Mouse (Mus musculus) megakaryocyte, embryonic 14.5 days (primary cell): ENCODE data around the gene Sae1. TPM values are rescaled to one million over a fixed set of nuclear protein-coding genes. Genes with fewer than 3 reads are reported as not detected.

Experiments used
- H3K27me3 ChIP-seq: replicated peaks from 2 replicates; pipeline ENCODE3; 2012; ENCODE audit warnings: inconsistent platforms
- H3K36me3 ChIP-seq: replicated peaks from 2 replicates; pipeline ENCODE3; 2012; ENCODE audit warnings: low read length, inconsistent platforms, mixed read lengths
- H3K4me1 ChIP-seq: 2 replicates; pipeline ENCODE4 v1.6.1; 2012; ENCODE audit warnings: inconsistent platforms
- H3K4me3 ChIP-seq: replicated peaks from 2 replicates; pipeline ENCODE3; 2012; ENCODE audit warnings: moderate library complexity, mild to moderate bottlenecking, inconsistent platforms
- H3K9me3 ChIP-seq: 2 replicates; pipeline ENCODE4 v1.6.1; 2012; ENCODE audit warnings: inconsistent platforms
- FLI1 ChIP-seq: IDR thresholded peaks from 2 replicates; pipeline ENCODE4 v1.6.1; 2012; ENCODE audit warnings: low read length, inconsistent platforms, mixed read lengths
- GATA1 ChIP-seq: IDR thresholded peaks from 3 replicates; pipeline ENCODE4 v1.6.1; 2012; ENCODE audit warnings: mixed read lengths, low read length, inconsistent platforms, borderline replicate concordance
- polyA plus RNA-seq: library from polyadenylated mRNA; stranded (reverse); fragments of >175 nt; gene quantifications from 2 replicates; pipeline ENCODE4 v1.2.3, GENCODE M21; 2012; ENCODE audit warnings: low replicate concordance; ENCODE audit not compliant: insufficient read depth

Sae1 gene
- polyA plus RNA-seq, 1 experiment, result 20.1 TPM

GRCm38 (mm10) chr7:16417141-16417771 is 29.6 kb upstream of the Sae1 start:
- TF ChIP-seq FLI1, result no peak
- no peak for TF ChIP-seq GATA1

GRCm38 (mm10) chr7:16415426-16415825 is 27.8 kb upstream of the Sae1 start:
- Histone ChIP-seq H3K4me1 (peaks cover 97% of the 10 kb centered on the region), H3K36me3 (peaks cover 84% of the 10 kb centered on the region), H3K27me3 (no peaks in the 10 kb centered on the region)

More at GRCm38 (mm10) chr7:16417141-16417771, 29.6 kb upstream of the Sae1 start:
- Histone ChIP-seq H3K4me1 (peaks cover 95% of the 10 kb centered on the region), H3K36me3 (peaks cover 88% of the 10 kb centered on the region), H3K27me3 (no peaks in the 10 kb centered on the region), H3K4me3 (peak overlapping the region; percentile 59), H3K9me3 (no peaks in the 10 kb centered on the region)

GRCm38 (mm10) chr7:16412930-16413329 is 25.3 kb upstream of the Sae1 start:
- Histone ChIP-seq H3K4me1 (peaks cover 99% of the 10 kb centered on the region), H3K36me3 (peaks cover 78% of the 10 kb centered on the region)
- TF ChIP-seq GATA1, result no peak
- TF ChIP-seq FLI1, result no peak

More at GRCm38 (mm10) chr7:16415426-16415825, 27.8 kb upstream of the Sae1 start:
- Histone ChIP-seq H3K4me3 (no peak overlapping the region), H3K9me3 (no peaks in the 10 kb centered on the region)
- TF ChIP-seq GATA1 (no peak), FLI1 (no peak)

GRCm38 (mm10) chr7:16412220-16412896 is 24.8 kb upstream of the Sae1 start:
- TF ChIP-seq FLI1 (no peak), GATA1 (no peak)
- Histone ChIP-seq H3K4me1 (peaks cover 99% of the 10 kb centered on the region), H3K4me3 (peak overlapping the region; percentile 76), H3K9me3 (no peaks in the 10 kb centered on the region), H3K36me3 (peaks cover 78% of the 10 kb centered on the region), H3K27me3 (no peaks in the 10 kb centered on the region)

More at GRCm38 (mm10) chr7:16412930-16413329, 25.3 kb upstream of the Sae1 start:
- Histone ChIP-seq H3K4me3 (peak overlapping the region; percentile 76), H3K9me3 (no peaks in the 10 kb centered on the region), H3K27me3 (no peaks in the 10 kb centered on the region)

- TF ChIP-seq GATA1 (no peak), FLI1 (no peak)
- Histone ChIP-seq H3K27me3 (no peaks in the 10 kb centered on the region), H3K4me1 (peaks cover 99% of the 10 kb centered on the region)
Observed at GRCm38 (mm10) chr7:16411100-16411499, 23.5 kb upstream of the Sae1 start.

GRCm38 (mm10) chr7:16406978-16407377 is 19.4 kb upstream of the Sae1 start:
- peaks cover 70% of the 10 kb centered on the region for H3K36me3 ChIP-seq
- TF ChIP-seq FLI1 (no peak), GATA1 (no peak)
- H3K4me3 ChIP-seq, result peak overlapping the region; percentile 76
- H3K27me3 ChIP-seq, result no peaks in the 10 kb centered on the region
- H3K4me1 ChIP-seq, result peaks cover 89% of the 10 kb centered on the region
- H3K9me3 ChIP-seq, result no peaks in the 10 kb centered on the region

More at GRCm38 (mm10) chr7:16411100-16411499, 23.5 kb upstream of the Sae1 start:
- Histone ChIP-seq H3K9me3 (no peaks in the 10 kb centered on the region), H3K36me3 (peaks cover 72% of the 10 kb centered on the region), H3K4me3 (peak overlapping the region; percentile 81)

- H3K9me3 ChIP-seq, result no peaks in the 10 kb centered on the region
- no peak for TF ChIP-seq FLI1
- TF ChIP-seq GATA1, result peak; percentile 65; the same call in 2 of the 3 replicates
- H3K4me3 ChIP-seq, result peak overlapping the region; percentile 90
- H3K36me3 ChIP-seq, result peaks cover 61% of the 10 kb centered on the region
- no peaks in the 10 kb centered on the region for H3K27me3 ChIP-seq
- peaks cover 77% of the 10 kb centered on the region for H3K4me1 ChIP-seq
Observed at GRCm38 (mm10) chr7:16405516-16406351, 18.1 kb upstream of the Sae1 start.

GRCm38 (mm10) chr7:16405073-16405455 is 17.5 kb upstream of the Sae1 start:
- peaks cover 70% of the 10 kb centered on the region for H3K4me1 ChIP-seq
- no peaks in the 10 kb centered on the region for H3K9me3 ChIP-seq
- H3K4me3 ChIP-seq, result peak overlapping the region; percentile 90
- H3K36me3 ChIP-seq, result peaks cover 54% of the 10 kb centered on the region
- no peaks in the 10 kb centered on the region for H3K27me3 ChIP-seq
- TF ChIP-seq FLI1 (no peak), GATA1 (no peak)

GRCm38 (mm10) chr7:16404315-16405072 is 16.9 kb upstream of the Sae1 start:
- no peaks in the 10 kb centered on the region for H3K9me3 ChIP-seq
- TF ChIP-seq FLI1 (no peak), GATA1 (no peak)
- H3K27me3 ChIP-seq, result no peaks in the 10 kb centered on the region
- H3K4me3 ChIP-seq, result peak overlapping the region; percentile 90
- H3K4me1 ChIP-seq, result peaks cover 66% of the 10 kb centered on the region
- H3K36me3 ChIP-seq, result peaks cover 51% of the 10 kb centered on the region
